Mouse (Mus musculus) limb, embryonic 14.5 days (tissue): Measurements from ENCODE around the gene Angptl7. TPM values are rescaled to one million over a fixed set of nuclear protein-coding genes. Genes with fewer than 3 reads are reported as not detected.

Source experiments
- ATAC-seq: fragments of 200-750 bp; cut with Nextera tagmentation; 2 replicates; pipeline ENCODE4 v1.8.0; 2017; ENCODE audit warnings: low read depth, moderate number of reproducible peaks, moderate TSS enrichment; ENCODE audit not compliant: low FRiP score
- DNase-seq: peaks from one replicate; pipeline ENCODE4 v3.0.0-alpha.2; 2015; ENCODE audit warnings: low spot score
- H3K27ac ChIP-seq: fragments of 300-500 bp; sonication (generic); replicated peaks from 2 replicates; pipeline ENCODE4 v1.5.1; 2014; ENCODE audit warnings: low read depth, mild to moderate bottlenecking, low read length, moderate library complexity, mixed read lengths
- H3K27me3 ChIP-seq: fragments of 300-500 bp; sonication (generic); 2 replicates; pipeline ENCODE4 v1.6.1; 2014; ENCODE audit warnings: low read length, mixed read lengths; ENCODE audit not compliant: control insufficient read depth, insufficient read depth
- H3K36me3 ChIP-seq: fragments of 300-500 bp; sonication (generic); 2 replicates; pipeline ENCODE4 v1.6.1; 2014; ENCODE audit warnings: mild to moderate bottlenecking, low read length, moderate library complexity, mixed read lengths; ENCODE audit not compliant: control insufficient read depth, insufficient read depth
- H3K4me1 ChIP-seq: fragments of 300-500 bp; sonication (generic); 2 replicates; pipeline ENCODE4 v1.6.1; 2014; ENCODE audit warnings: antibody characterized with exemption, low read length, mixed read lengths; ENCODE audit not compliant: control insufficient read depth, insufficient read depth
- H3K4me2 ChIP-seq: fragments of 300-500 bp; sonication (generic); replicated peaks from 2 replicates; pipeline ENCODE4 v1.6.1; 2014; ENCODE audit warnings: low read depth, mild to moderate bottlenecking, low read length, moderate library complexity; ENCODE audit not compliant: severe bottlenecking
- H3K4me3 ChIP-seq: fragments of 300-500 bp; sonication (generic); replicated peaks from 2 replicates; pipeline ENCODE4 v1.5.1; 2014; ENCODE audit warnings: low read length
- H3K9ac ChIP-seq: fragments of 300-500 bp; sonication (generic); 2 replicates; pipeline ENCODE4 v1.6.1; 2014; ENCODE audit warnings: mild to moderate bottlenecking, low read depth, low read length, moderate library complexity; ENCODE audit not compliant: severe bottlenecking
- H3K9me3 ChIP-seq: fragments of 300-500 bp; sonication (generic); 2 replicates; pipeline ENCODE4 v1.6.1; 2016; ENCODE audit warnings: low read length; ENCODE audit not compliant: control insufficient read depth
- POLR2A ChIP-seq: fragments of 200-500 bp; IDR thresholded peaks from 2 replicates; pipeline ENCODE4 v1.8.0; 2012; ENCODE audit warnings: inconsistent platforms, mild to moderate bottlenecking, moderate library complexity, borderline replicate concordance; ENCODE audit not compliant: insufficient read depth, insufficient read length; ENCODE audit errors: extremely low read depth
- WGBS: fragments of 180-500 bp; shearing (Covaris S2); extraction: QIAGEN DNeasy Blood & Tissue Kit; methylation state at CpG from one replicate; pipeline ENCODE4 v1.1.7; 2014; 5-methylcytosine and 5-hydroxymethylcytosine counted together
- polyA plus RNA-seq, 2 experiments: library from polyadenylated mRNA; depleted of rRNA in 1 of 2; stranded (reverse) in 1 of 2; unstranded in 1 of 2; fragments of >200 nt; fragmentation: Nextera tagmentation in 1 of 2; extraction: Ambion mirVana in 1 of 2; gene quantifications; 2 replicates each; pipeline versions ENCODE4 v1.2.1 to v1.2.3; 2012 to 2014

Gene Angptl7
- polyA plus RNA-seq (2012; rRNA removed) = 1.4 and 2.2 TPM in 2 replicates
- polyA plus RNA-seq (2014; fragmentation: Nextera tagmentation; extraction: Ambion mirVana) = 1.6 and 1.9 TPM in 2 replicates

GRCm38 (mm10) chr4:148500410-148500867 is at the start of gene Angptl7:
TSS of gene Angptl7 (minus strand) at chr4:148500460.
- H3K9ac ChIP-seq = no peak within 1 kb of the TSS
- no peaks in the 10 kb centered on the region for H3K9me3 ChIP-seq
- no peak for DNase-seq
- no peaks in the 10 kb centered on the region for H3K27me3 ChIP-seq
- 35% methylated on average over 4 of the region's 4 CpGs for WGBS
- peaks cover 51% of the 10 kb centered on the region for H3K36me3 ChIP-seq
- H3K4me2 ChIP-seq = no peak within 1 kb of the TSS
- H3K27ac ChIP-seq = no peak within 1 kb of the TSS
- ATAC-seq = no peak
- no peak within 1 kb of the TSS for H3K4me3 ChIP-seq
- 0 out of 2 replicates have a peak, but pooled peaks cover 2% of the 10 kb centered on the region for H3K4me1 ChIP-seq
- no peak for TF ChIP-seq POLR2A

GRCm38 (mm10) chr4:148549106-148549505 is 48.8 kb upstream of the Angptl7 start:
- H3K36me3 ChIP-seq = peaks cover 93% of the 10 kb centered on the region
- DNase-seq = no peak
- no peaks in the 10 kb centered on the region for H3K4me1 ChIP-seq
- no peak for ATAC-seq
- no peak for TF ChIP-seq POLR2A
- H3K27me3 ChIP-seq = no peaks in the 10 kb centered on the region
- no peak overlapping the region for H3K4me2 ChIP-seq
- H3K9me3 ChIP-seq = no peaks in the 10 kb centered on the region
- no peak overlapping the region for H3K27ac ChIP-seq
- no peak overlapping the region for H3K4me3 ChIP-seq
- H3K9ac ChIP-seq = no peak overlapping the region
- WGBS = 94% methylated on average over 4 of the region's 4 CpGs

- H3K9ac ChIP-seq = no peak overlapping the region
- no peak for TF ChIP-seq POLR2A
- H3K9me3 ChIP-seq = no peaks in the 10 kb centered on the region
- H3K4me3 ChIP-seq = no peak overlapping the region
- H3K36me3 ChIP-seq = peaks cover 96% of the 10 kb centered on the region
- DNase-seq (peak; percentile 10), ATAC-seq (no peak)
- H3K4me2 ChIP-seq = no peak overlapping the region
- H3K27ac ChIP-seq = no peak overlapping the region
- 80% methylated on average over 3 of the region's 3 CpGs for WGBS
- no peaks in the 10 kb centered on the region for H3K27me3 ChIP-seq
- H3K4me1 ChIP-seq = no peaks in the 10 kb centered on the region
These were observed 35.6 kb upstream of the Angptl7 start for GRCm38 (mm10) chr4:148535876-148536275.

GRCm38 (mm10) chr4:148533613-148534328 is 33.5 kb upstream of the Angptl7 start:
- Histone ChIP-seq H3K27ac (no peak overlapping the region), H3K9me3 (no peaks in the 10 kb centered on the region), H3K27me3 (no peaks in the 10 kb centered on the region), H3K4me3 (no peak overlapping the region), H3K4me1 (no peaks in the 10 kb centered on the region), H3K9ac (no peak overlapping the region), H3K4me2 (no peak overlapping the region), H3K36me3 (peaks cover 93% of the 10 kb centered on the region)
- WGBS = 90% methylated on average over 12 of the region's 12 CpGs
- TF ChIP-seq POLR2A = no peak
- DNase-seq = no peak
- no peak for ATAC-seq

- Histone ChIP-seq H3K4me1 (no peaks in the 10 kb centered on the region), H3K4me3 (no peak overlapping the region), H3K9ac (no peak overlapping the region), H3K27me3 (no peaks in the 10 kb centered on the region), H3K9me3 (no peaks in the 10 kb centered on the region), H3K4me2 (no peak overlapping the region), H3K36me3 (peaks cover 85% of the 10 kb centered on the region), H3K27ac (no peak overlapping the region)
- DNase-seq (no peak), ATAC-seq (peak; percentile 61)
- WGBS = 88% methylated on average over 3 of the region's 3 CpGs
- TF ChIP-seq POLR2A = no peak
These were observed 32.3 kb upstream of the Angptl7 start for GRCm38 (mm10) chr4:148532516-148532915.
